Mouse (Mus musculus) E14TG2a.4 (cell line): Measurements from ENCODE around the gene Oma1.

Experiments used
- H3K27me3 ChIP-seq: 2 replicates; pipeline ENCODE4 v1.6.1; 2014; ENCODE audit warnings: low read length, control low read depth; ENCODE audit not compliant: insufficient read depth
- H3K36me3 ChIP-seq: 2 replicates; pipeline ENCODE4 v1.6.1; 2014; ENCODE audit warnings: low read length, control low read depth; ENCODE audit not compliant: insufficient read depth
- H3K4me1 ChIP-seq: replicated peaks from 2 replicates; pipeline ENCODE4 v1.6.1; 2014; ENCODE audit warnings: low read depth, low read length, control low read depth
- H3K4me3 ChIP-seq: replicated peaks from 2 replicates; pipeline ENCODE4 v1.5.1; 2014; ENCODE audit warnings: mild to moderate bottlenecking, low read length
- H3K9me3 ChIP-seq: 2 replicates; pipeline ENCODE4 v1.6.1; 2014; ENCODE audit warnings: low read length, control low read depth
- CTCF ChIP-seq: conservative IDR thresholded peaks from 2 replicates; pipeline ENCODE4 v1.5.1; 2014; ENCODE audit warnings: low read length
- NANOG ChIP-seq: IDR thresholded peaks from 2 replicates; pipeline ENCODE4 v1.6.1; 2014; ENCODE audit warnings: borderline replicate concordance, low read length, mixed read lengths
- POU5F1 ChIP-seq: IDR thresholded peaks from 2 replicates; pipeline ENCODE4 v1.6.1; 2014; ENCODE audit warnings: low read length, borderline replicate concordance

Oma1 gene

DNA sequence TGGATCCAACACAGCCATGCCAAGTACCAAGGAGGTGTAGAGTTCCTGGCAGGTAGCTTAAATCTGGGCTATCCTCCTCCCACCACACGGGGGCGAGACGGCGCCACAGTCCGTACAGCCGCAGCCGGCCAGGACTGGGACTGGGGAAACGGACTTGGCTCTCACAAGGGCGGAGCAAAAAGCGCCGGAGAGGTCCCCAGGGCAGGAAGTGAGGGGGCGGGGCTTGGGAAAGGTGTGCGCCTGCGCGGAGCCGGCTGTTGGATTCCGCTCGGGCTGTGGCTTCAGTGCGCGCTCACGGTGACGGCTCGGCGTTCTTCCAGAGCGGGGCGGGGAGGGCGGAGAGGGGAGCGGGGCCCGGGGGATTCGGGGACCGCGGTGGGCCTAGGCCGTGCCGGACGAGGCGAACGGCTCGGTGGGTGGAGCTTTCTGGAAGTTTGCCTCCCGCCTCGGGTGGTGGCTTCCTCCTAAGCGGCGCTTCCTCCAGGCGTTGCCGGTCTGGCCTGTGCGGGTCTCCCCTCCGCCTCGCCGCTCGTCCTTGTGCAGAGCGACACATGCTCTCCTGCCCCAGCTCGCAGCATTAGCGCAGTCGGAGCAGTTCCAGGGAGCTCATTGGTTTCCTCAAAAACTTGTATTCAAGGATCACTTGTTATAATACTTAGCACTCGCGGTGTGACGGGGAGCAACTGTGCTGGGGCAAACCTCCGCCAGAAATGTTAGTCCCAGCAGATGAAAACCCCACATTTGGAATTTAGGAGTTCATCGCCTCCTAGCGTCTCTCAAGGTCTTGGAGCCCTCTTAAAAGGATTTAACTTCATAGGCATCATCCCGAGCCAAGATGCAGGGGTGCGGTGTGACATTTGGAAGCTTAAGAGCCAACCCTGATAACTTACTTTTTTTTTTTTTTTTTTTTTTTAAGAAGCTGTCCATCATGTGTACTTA is at the start of gene Oma1:
TSS of gene Oma1 (plus strand) at position 226 of the 939 bp plus-strand sequence.
- Histone ChIP-seq H3K36me3 (peaks cover under 1% of the 10 kb centered on the region; the same call in 1 of the 2 replicates), H3K27me3 (no peaks in the 10 kb centered on the region), H3K4me3 (peak within 1 kb of the TSS; percentile 87), H3K9me3 (no peaks in the 10 kb centered on the region), H3K4me1 (peaks cover 17% of the 10 kb centered on the region)
- no peak for TF ChIP-seq NANOG
- peak; percentile 43 for TF ChIP-seq CTCF
- no peak for TF ChIP-seq POU5F1

DNA sequence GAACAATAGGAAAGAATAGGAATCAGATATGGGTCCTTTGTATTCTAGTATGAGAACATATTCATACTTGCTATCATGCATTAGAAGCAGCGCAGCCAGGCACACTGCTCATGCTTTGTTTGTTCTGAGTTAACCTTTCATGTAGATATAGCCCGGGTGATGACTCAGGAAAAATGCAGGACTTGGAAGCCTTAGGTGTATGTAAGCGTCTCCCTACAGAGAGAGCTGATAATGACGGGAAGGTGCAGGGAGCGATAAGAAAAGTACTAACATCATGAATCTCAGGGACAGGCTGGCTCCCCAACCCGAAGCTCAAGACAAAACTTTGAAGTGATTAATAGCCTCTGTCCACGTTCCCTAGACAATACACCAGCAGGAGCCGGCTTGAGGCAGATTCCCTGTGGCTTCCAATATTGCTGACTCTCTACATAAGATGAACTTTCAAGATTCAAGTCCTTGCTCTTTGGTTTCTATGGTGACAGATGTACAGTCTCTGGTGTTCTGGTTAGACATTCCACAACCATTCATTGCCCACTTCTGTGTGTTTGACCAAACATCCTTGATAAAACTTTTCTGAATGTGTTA is 49.7 kb upstream of the Oma1 start:
- H3K27me3 ChIP-seq: no peaks in the 10 kb centered on the region
- no peaks in the 10 kb centered on the region for H3K4me1 ChIP-seq
- no peaks in the 10 kb centered on the region for H3K9me3 ChIP-seq
- TF ChIP-seq POU5F1 (no peak), CTCF (no peak), NANOG (no peak)
- no peak overlapping the region for H3K4me3 ChIP-seq
- no peaks in the 10 kb centered on the region for H3K36me3 ChIP-seq

DNA sequence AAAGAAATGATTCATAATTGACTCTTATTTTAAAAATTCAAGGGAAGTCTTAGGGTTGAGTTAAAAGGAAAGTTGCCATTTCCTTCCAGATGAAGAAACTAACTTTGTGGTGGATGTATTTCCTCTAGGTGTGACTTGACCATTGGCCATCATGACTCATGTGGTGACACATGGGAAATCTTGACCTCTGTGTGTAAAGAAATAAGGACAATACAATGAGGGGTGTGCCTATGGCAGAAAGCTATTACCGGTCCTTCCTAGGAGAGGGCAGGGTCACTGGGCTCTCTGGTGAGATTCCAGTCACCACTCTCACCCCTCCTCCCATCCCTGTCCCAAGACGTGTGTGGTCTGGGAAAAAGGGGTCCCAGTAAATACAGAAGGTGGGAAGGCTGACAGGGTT is 48.4 kb upstream of the Oma1 start:
- no peaks in the 10 kb centered on the region for H3K9me3 ChIP-seq
- no peak for TF ChIP-seq POU5F1
- no peak for TF ChIP-seq NANOG
- no peak for TF ChIP-seq CTCF
- no peaks in the 10 kb centered on the region for H3K36me3 ChIP-seq
- H3K27me3 ChIP-seq: no peaks in the 10 kb centered on the region
- H3K4me1 ChIP-seq: no peaks in the 10 kb centered on the region
- no peak overlapping the region for H3K4me3 ChIP-seq

DNA sequence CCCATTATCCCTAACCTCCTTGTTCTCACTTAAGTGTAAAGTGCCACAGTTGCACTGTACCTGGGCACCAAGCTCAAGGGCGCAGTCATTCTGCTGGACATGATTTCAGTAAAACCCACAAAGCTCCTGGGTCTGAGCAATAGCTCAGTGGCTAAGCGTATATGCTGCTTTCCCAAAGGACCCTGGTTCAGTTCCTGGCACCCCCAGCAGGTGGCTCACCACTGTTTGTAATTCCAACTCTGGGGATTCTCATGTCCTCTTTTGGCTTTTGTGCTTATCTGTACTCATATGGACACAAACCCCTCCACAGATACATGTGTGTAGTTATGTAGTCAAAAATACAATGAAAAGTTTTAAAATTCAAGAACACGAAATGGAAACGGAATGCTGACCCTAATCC is 44.3 kb upstream of the Oma1 start:
- H3K4me3 ChIP-seq: no peak overlapping the region
- peak; percentile 82 for TF ChIP-seq CTCF
- no peak for TF ChIP-seq POU5F1
- no peak for TF ChIP-seq NANOG
- H3K36me3 ChIP-seq: no peaks in the 10 kb centered on the region
- H3K9me3 ChIP-seq: no peaks in the 10 kb centered on the region
- peaks cover 7% of the 10 kb centered on the region for H3K4me1 ChIP-seq
- H3K27me3 ChIP-seq: no peaks in the 10 kb centered on the region

DNA sequence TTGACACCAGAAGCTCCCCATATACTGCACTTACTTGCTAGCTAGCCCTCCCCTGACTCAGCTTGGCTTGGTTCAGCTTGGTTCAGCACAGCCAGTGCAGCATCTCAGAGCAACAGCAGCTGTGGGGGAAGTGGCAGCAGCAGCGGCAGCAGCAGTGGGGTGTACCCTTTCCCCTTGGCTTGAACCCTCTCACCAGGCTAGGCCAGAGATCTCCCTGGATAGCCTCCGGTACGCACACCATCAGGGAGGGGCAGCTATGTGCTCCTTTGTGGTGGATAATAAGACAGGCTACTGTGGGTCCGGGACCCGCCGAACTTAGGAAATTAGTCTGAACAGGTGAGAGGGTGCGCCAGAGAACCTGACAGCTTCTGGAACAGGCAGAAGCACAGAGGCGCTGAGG is 40.6 kb upstream of the Oma1 start:
- no peak for TF ChIP-seq CTCF
- H3K4me1 ChIP-seq: peaks cover 7% of the 10 kb centered on the region
- no peaks in the 10 kb centered on the region for H3K27me3 ChIP-seq
- H3K36me3 ChIP-seq: no peaks in the 10 kb centered on the region
- H3K9me3 ChIP-seq: no peaks in the 10 kb centered on the region
- H3K4me3 ChIP-seq: peak overlapping the region; percentile 76

DNA sequence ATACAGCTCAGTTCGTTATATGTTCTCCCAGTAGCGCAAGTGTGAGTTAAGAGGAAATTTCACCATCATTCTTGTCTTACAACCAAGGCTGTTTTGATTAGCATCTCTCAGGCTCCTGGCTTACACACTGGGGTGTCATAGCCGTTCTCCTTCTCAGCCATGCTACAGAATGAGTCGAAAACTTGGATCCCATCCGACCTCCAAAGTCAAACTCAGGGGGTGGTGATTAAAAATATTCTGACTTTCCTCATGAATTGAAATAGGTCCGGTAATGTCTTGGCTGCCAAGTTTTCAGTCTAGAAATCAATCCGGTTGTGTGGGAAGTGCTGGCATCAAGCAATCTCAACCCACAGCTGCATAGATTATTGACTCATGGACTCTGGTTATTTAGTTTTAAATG is 25.3 kb upstream of the Oma1 start:
- H3K4me3 ChIP-seq: no peak overlapping the region
- peaks cover 4% of the 10 kb centered on the region; the same call in 1 of the 2 replicates for H3K27me3 ChIP-seq
- H3K4me1 ChIP-seq: no peaks in the 10 kb centered on the region
- H3K36me3 ChIP-seq: no peaks in the 10 kb centered on the region
- H3K9me3 ChIP-seq: no peaks in the 10 kb centered on the region
- TF ChIP-seq CTCF (no peak), POU5F1 (no peak), NANOG (no peak)

DNA sequence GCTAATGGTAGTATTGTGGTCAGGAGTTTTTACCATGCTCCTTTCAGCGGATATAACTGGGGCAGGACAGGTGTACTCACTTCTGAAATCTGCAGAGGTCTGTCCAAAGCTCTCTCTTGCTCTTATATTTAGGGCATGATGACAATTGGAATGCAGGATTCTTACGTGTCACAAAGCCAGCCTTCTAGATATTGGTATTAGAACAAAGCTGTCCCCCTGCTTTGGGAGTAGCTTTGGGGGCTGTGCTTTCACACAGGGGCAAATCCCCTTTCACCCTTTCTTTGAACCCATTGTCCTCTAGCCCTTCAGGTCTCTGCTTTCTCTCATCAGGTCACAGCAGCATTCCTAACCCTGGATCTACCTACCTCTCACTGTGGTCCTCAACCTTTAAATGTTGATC is 22.8 kb upstream of the Oma1 start, which contains the start of gene 4921539E11Rik:
TSS of gene 4921539E11Rik (minus strand) at position 101 of the 400 bp plus-strand sequence.
- no peak for TF ChIP-seq POU5F1
- TF ChIP-seq NANOG: no peak
- no peak for TF ChIP-seq CTCF
- Histone ChIP-seq H3K9me3 (no peaks in the 10 kb centered on the region), H3K4me1 (no peaks in the 10 kb centered on the region)

DNA sequence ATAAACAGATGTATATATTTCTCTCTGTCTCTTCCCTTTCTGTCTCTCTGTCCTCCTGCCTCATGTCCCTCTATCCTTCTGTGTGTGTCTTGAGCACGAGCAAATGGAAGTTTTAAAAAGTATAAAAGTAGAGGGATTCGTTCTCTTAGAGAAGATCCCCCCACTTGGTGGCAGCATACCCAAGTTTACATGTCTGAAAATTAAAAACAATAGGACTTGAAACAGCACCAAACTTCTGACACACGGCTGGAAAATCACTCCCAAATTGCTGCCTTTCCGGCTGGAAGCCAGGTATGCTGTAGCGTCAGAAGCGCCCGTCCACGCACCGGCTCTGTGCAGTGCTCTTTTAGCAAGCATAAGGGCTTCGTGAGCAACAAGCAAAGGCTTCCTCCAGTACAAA is 14.3 kb upstream of the Oma1 start:
- TF ChIP-seq NANOG: no peak
- TF ChIP-seq CTCF: no peak
- TF ChIP-seq POU5F1: no peak
- H3K9me3 ChIP-seq: no peaks in the 10 kb centered on the region
- H3K36me3 ChIP-seq: no peaks in the 10 kb centered on the region
- peaks cover 7% of the 10 kb centered on the region; the same call in 1 of the 2 replicates for H3K4me1 ChIP-seq
- H3K4me3 ChIP-seq: no peak overlapping the region
- peaks cover 12% of the 10 kb centered on the region for H3K27me3 ChIP-seq

More for the DNA sequence above, 22.8 kb upstream of the Oma1 start, which contains the start of gene 4921539E11Rik:
- Histone ChIP-seq H3K36me3 (no peaks in the 10 kb centered on the region), H3K27me3 (peaks cover 4% of the 10 kb centered on the region; the same call in 1 of the 2 replicates), H3K4me3 (no peak within 1 kb of the TSS)
